Mouse (Mus musculus) MEL (cell line): ENCODE measurements around the gene Nedd8. TPM values are rescaled to one million over a fixed set of nuclear protein-coding genes. Genes with fewer than 3 reads are reported as not detected.

ENCODE experiments used
- DNase-seq: peaks from one replicate; pipeline ENCODE4 v3.0.0; 2011; ENCODE audit warnings: low read depth, low spot score
- H3K27ac ChIP-seq: 2 replicates; pipeline ENCODE4 v1.5.1; 2012; ENCODE audit warnings: low read depth, mild to moderate bottlenecking, control low read depth, low read length, moderate library complexity; ENCODE audit not compliant: control insufficient read depth
- H3K27me3 ChIP-seq, 2 experiments: fragments of 150-350 bp in 1 of 2; sonication (generic) in 1 of 2; 2 replicates each; pipeline ENCODE4 v1.6.1; 2012; ENCODE audit warnings: low read length in 2 of 2, mild to moderate bottlenecking in 2 of 2, improper control_type of control experiment in 1 of 2, moderate library complexity in 1 of 2; ENCODE audit not compliant: insufficient read depth in 2 of 2, control insufficient read depth in 1 of 2
- H3K36me3 ChIP-seq, 2 experiments: 2 replicates each; pipeline ENCODE4 v1.6.1; 2012 to 2014; ENCODE audit warnings: low read length in 2 of 2, improper control_type of control experiment in 1 of 2, inconsistent platforms in 1 of 2, mild to moderate bottlenecking in 1 of 2; ENCODE audit not compliant: insufficient read depth in 2 of 2, control insufficient read depth in 1 of 2
- H3K4me1 ChIP-seq, 2 experiments: fragments of 150-350 bp in 1 of 2; sonication (generic) in 1 of 2; 2 replicates each; pipeline ENCODE4 v1.6.1; 2012; ENCODE audit warnings: low read length in 2 of 2, improper control_type of control experiment in 1 of 2, mild to moderate bottlenecking in 1 of 2; ENCODE audit not compliant: insufficient read depth in 2 of 2, control insufficient read depth in 1 of 2
- H3K4me3 ChIP-seq, 2 experiments: fragments of 150-350 bp in 1 of 2; sonication (generic) in 1 of 2; 2 replicates each; pipeline ENCODE4 v1.5.1; 2012; ENCODE audit warnings: low read depth in 2 of 2, low read length in 2 of 2, mild to moderate bottlenecking in 2 of 2, moderate library complexity in 2 of 2, control low read depth in 1 of 2, improper control_type of control experiment in 1 of 2; ENCODE audit not compliant: control insufficient read depth in 1 of 2, insufficient read depth in 1 of 2
- H3K79me2 ChIP-seq: 2 replicates; pipeline ENCODE4 v1.6.1; 2012; ENCODE audit warnings: mild to moderate bottlenecking, low read length, moderate library complexity; ENCODE audit not compliant: control insufficient read depth, poor library complexity, insufficient read depth
- H3K9ac ChIP-seq: 2 replicates; pipeline ENCODE4 v1.6.1; 2012; ENCODE audit warnings: low read depth, mild to moderate bottlenecking, control low read depth, low read length, moderate library complexity; ENCODE audit not compliant: control insufficient read depth, poor library complexity, severe bottlenecking
- H3K9me3 ChIP-seq: fragments of 150-350 bp; sonication (generic); replicated peaks from 2 replicates; pipeline ENCODE4 v1.6.1; 2012; ENCODE audit warnings: mild to moderate bottlenecking, low read length, improper control_type of control experiment, moderate library complexity; ENCODE audit not compliant: insufficient read depth
- BHLHE40 ChIP-seq: IDR thresholded peaks from 2 replicates; pipeline ENCODE4 v1.6.1; 2012; ENCODE audit warnings: low read depth, mild to moderate bottlenecking, inconsistent platforms, low read length, improper control_type of control experiment, borderline replicate concordance
- ELF1 ChIP-seq: IDR thresholded peaks from 2 replicates; pipeline ENCODE4 v1.6.1; 2014; ENCODE audit warnings: low read depth, mild to moderate bottlenecking, inconsistent platforms, low read length, improper control_type of control experiment, moderate library complexity
- ETS1 ChIP-seq: IDR thresholded peaks from 2 replicates; pipeline ENCODE4 v1.6.1; 2012; ENCODE audit warnings: low read depth, mild to moderate bottlenecking, inconsistent platforms, low read length, improper control_type of control experiment, moderate library complexity
- HCFC1 ChIP-seq: IDR thresholded peaks from 2 replicates; pipeline ENCODE4 v1.6.1; 2012; ENCODE audit warnings: low read depth, mild to moderate bottlenecking, inconsistent platforms, low read length, improper control_type of control experiment, moderate library complexity
- JUND ChIP-seq: IDR thresholded peaks from 2 replicates; pipeline ENCODE4 v1.6.1; 2011; ENCODE audit warnings: low read depth, mild to moderate bottlenecking, improper control_type of control experiment, low read length
- KAT2A ChIP-seq: conservative IDR thresholded peaks from 2 replicates; pipeline ENCODE4 v1.6.1; 2012; ENCODE audit warnings: low read depth, low read length, improper control_type of control experiment, inconsistent platforms
- MXI1 ChIP-seq: IDR thresholded peaks from 2 replicates; pipeline ENCODE4 v1.6.1; 2011; ENCODE audit warnings: mild to moderate bottlenecking, low read depth, low read length, improper control_type of control experiment
- MYB ChIP-seq: IDR thresholded peaks from 2 replicates; pipeline ENCODE4 v1.6.1; 2011; ENCODE audit warnings: mild to moderate bottlenecking, low read depth, low read length, improper control_type of control experiment
- MYC ChIP-seq: IDR thresholded peaks from 2 replicates; pipeline ENCODE4 v1.6.1; 2011; ENCODE audit warnings: low read depth, mild to moderate bottlenecking, low read length, improper control_type of control experiment, moderate library complexity
- NELFE ChIP-seq: IDR thresholded peaks from 2 replicates; pipeline ENCODE4 v1.6.1; 2011; ENCODE audit warnings: low read depth, low read length, improper control_type of control experiment
- NRF1 ChIP-seq: IDR thresholded peaks from 2 replicates; pipeline ENCODE4 v1.6.1; 2014; ENCODE audit warnings: low read depth, mild to moderate bottlenecking, inconsistent platforms, low read length, improper control_type of control experiment, moderate library complexity; ENCODE audit not compliant: poor library complexity, insufficient read depth, severe bottlenecking
- POLR2AphosphoS2 ChIP-seq: IDR thresholded peaks from 2 replicates; pipeline ENCODE4 v1.6.1; 2011; ENCODE audit warnings: low read length, improper control_type of control experiment
- RAD21 ChIP-seq: IDR thresholded peaks from 2 replicates; pipeline ENCODE4 v1.6.1; 2011; ENCODE audit warnings: mild to moderate bottlenecking, low read depth, low read length, improper control_type of control experiment
- RCOR1 ChIP-seq: IDR thresholded peaks from 2 replicates; pipeline ENCODE4 v1.6.1; 2012; ENCODE audit warnings: low read depth, mild to moderate bottlenecking, inconsistent platforms, low read length, improper control_type of control experiment
- SIN3A ChIP-seq: IDR thresholded peaks from 2 replicates; pipeline ENCODE4 v1.6.1; 2012; ENCODE audit warnings: low read length, improper control_type of control experiment, inconsistent platforms
- TCF12 ChIP-seq: IDR thresholded peaks from 2 replicates; pipeline ENCODE4 v1.6.1; 2014; ENCODE audit warnings: low read depth, mild to moderate bottlenecking, inconsistent platforms, low read length, improper control_type of control experiment, moderate library complexity
- UBTF ChIP-seq: IDR thresholded peaks from 2 replicates; pipeline ENCODE4 v1.6.1; 2012; ENCODE audit warnings: low read depth, mild to moderate bottlenecking, inconsistent platforms, low read length, improper control_type of control experiment, moderate library complexity, borderline replicate concordance; ENCODE audit not compliant: insufficient read depth
- ZMIZ1 ChIP-seq: IDR thresholded peaks from 2 replicates; pipeline ENCODE4 v1.6.1; 2012; ENCODE audit warnings: low read depth, mild to moderate bottlenecking, inconsistent platforms, low read length, improper control_type of control experiment, moderate library complexity
- ZNF384 ChIP-seq: IDR thresholded peaks from 2 replicates; pipeline ENCODE4 v1.6.1; 2012; ENCODE audit warnings: low read depth, mild to moderate bottlenecking, inconsistent platforms, low read length, improper control_type of control experiment
- polyA plus RNA-seq, 2 experiments: library from polyadenylated mRNA; stranded (reverse) in 1 of 2; unstranded in 1 of 2; fragments of >175 nt in 1 of 2; fragments of >200 nt in 1 of 2; gene quantifications; 2 replicates each; pipeline versions ENCODE4 v1.2.1 to v1.2.4; 2012; ENCODE audit warnings: low replicate concordance in 2 of 2, low read depth in 1 of 2; ENCODE audit not compliant: insufficient read length in 2 of 2, insufficient read depth in 1 of 2, missing spikeins in 1 of 2
- total RNA-seq: library from RNA; depleted of rRNA; stranded (reverse); fragments of 300-350 nt; gene quantifications from 2 replicates; pipeline ENCODE4 v1.2.3, GENCODE M21; 2012

Gene Nedd8
- total and polyA plus RNA-seq, 3 experiments, result 515 to 528 TPM; not detected in 1

DNA sequence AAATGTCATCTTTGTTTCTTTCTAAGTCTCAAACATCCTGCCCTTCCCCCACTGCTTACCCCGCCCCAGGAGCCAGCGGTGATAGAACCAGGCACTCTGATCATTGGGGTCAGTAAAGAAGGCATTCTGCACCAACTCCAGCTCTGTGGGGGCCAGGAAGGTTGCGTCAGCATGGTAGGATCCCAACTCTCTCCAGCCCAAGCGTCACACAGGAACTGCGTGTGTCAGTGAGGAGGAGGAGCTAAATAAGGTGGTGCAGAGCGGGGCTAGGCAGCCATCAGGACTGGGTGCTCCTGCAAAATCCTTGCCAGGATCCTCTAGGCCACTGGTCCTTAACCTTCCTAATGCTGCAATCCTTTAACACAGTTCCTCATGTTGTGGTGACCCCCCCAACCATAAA, 47.8 kb upstream of the Nedd8 start:
- no peak for DNase-seq
- no peaks in the 10 kb centered on the region for H3K9me3 ChIP-seq
- H3K4me3 ChIP-seq, result no peak overlapping the region
- no peak overlapping the region for H3K9ac ChIP-seq
- no peak overlapping the region for H3K27ac ChIP-seq
- peaks cover 0 to 18% of the 10 kb centered on the region in 2 experiments; a peak in 2 of 4 replicates for H3K36me3 ChIP-seq
- H3K27me3 ChIP-seq, result no peaks in the 10 kb centered on the region
- peaks cover 11 to 15% of the 10 kb centered on the region in 2 experiments for H3K4me1 ChIP-seq
- TF ChIP-seq MYC (no peak), ETS1 (no peak)
- H3K79me2 ChIP-seq, result peaks cover 2% of the 10 kb centered on the region; the same call in 1 of the 2 replicates

DNA sequence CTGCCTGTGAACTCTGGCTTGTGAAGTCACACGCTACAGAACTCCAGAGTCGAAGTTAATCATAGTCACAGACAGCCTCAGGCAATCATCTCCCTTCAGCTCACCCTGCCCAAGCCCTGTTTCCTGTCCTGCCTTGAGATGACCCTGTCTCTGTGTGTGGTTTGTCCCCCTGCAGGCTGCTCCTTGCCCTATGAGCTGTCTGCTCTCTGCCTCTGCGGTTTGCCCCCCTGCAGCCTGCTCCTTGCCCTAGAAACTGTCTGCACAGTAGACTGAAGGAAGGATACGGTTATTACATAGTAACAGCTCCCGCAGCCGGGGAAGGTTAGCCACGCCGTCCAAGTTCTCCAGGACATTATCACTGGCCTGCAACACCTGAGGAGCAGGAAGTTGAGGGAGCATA, 45.0 kb upstream of the Nedd8 start:
- DNase-seq, result no peak
- Histone ChIP-seq H3K36me3 (peaks cover 0 to 6% of the 10 kb centered on the region in 2 experiments; a peak in 1 of 4 replicates), H3K4me1 (peaks cover 4 to 5% of the 10 kb centered on the region in 2 experiments)

DNA sequence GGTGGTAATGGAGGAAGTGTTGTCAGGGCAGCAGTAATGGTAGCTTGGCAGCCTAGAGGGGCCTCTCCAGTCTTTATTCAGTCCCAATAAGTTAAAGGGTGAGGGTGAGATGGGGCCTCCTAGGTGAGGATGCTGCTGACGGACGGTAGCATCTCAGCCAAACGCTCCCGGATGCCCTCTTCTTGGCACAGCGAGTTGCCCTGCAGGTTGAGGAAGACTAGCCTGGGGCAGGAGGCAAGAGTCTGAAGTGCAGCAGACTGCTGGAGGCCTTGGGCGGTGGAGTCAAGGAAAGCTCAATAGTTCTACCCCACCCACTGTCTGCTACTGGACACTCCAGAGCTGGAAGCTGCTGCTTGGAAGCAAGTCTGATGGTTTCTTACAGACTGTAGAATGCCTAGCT, 44.3 kb upstream of the Nedd8 start:
- H3K27ac ChIP-seq, result no peak overlapping the region
- no peak overlapping the region for H3K9ac ChIP-seq
- no peaks in the 10 kb centered on the region for H3K9me3 ChIP-seq
- H3K27me3 ChIP-seq, result no peaks in the 10 kb centered on the region
- H3K4me1 ChIP-seq, result peaks cover 4 to 5% of the 10 kb centered on the region in 2 experiments
- TF ChIP-seq RAD21 (no peak), UBTF (no peak), ELF1 (no peak), NELFE (no peak)
- H3K36me3 ChIP-seq, result peaks cover 0 to 6% of the 10 kb centered on the region in 2 experiments; a peak in 1 of 4 replicates
- H3K4me3 ChIP-seq, result no peak overlapping the region
- no peak for DNase-seq
- H3K79me2 ChIP-seq, result no peaks in the 10 kb centered on the region

More for the DNA sequence above, 45.0 kb upstream of the Nedd8 start:
- TF ChIP-seq SIN3A, result no peak
- no peak for TF ChIP-seq MYC
- no peak for TF ChIP-seq MXI1
- no peak for TF ChIP-seq UBTF
- TF ChIP-seq TCF12, result no peak
- TF ChIP-seq ZMIZ1, result no peak
- no peak for TF ChIP-seq JUND
- TF ChIP-seq NRF1, result no peak
- no peak for TF ChIP-seq HCFC1
- no peak for TF ChIP-seq ZNF384
- no peak for TF ChIP-seq RAD21
- TF ChIP-seq POLR2AphosphoS2, result no peak
- no peak for TF ChIP-seq RCOR1
- TF ChIP-seq BHLHE40, result no peak
- TF ChIP-seq KAT2A, result no peak
- TF ChIP-seq MYB, result no peak
- Histone ChIP-seq H3K79me2 (peaks cover under 1% of the 10 kb centered on the region; the same call in 1 of the 2 replicates), H3K27me3 (no peaks in the 10 kb centered on the region), H3K9me3 (no peaks in the 10 kb centered on the region), H3K27ac (no peak overlapping the region), H3K4me3 (no peak overlapping the region), H3K9ac (no peak overlapping the region)
